Mouse (Mus musculus) left cerebral cortex, adult 9 months (tissue): ENCODE measurements at regions not wholly inside any gene's neighbourhood (a gene's known extent, or its start where the extent isn't known, plus 50 kb on each side); places are given as distances from the start of the nearest gene placed in this dataset.

Experiments
- DNase-seq, 2 experiments: peaks; one replicate each; pipeline ENCODE4 v3.0.0; 2022; ENCODE audit warnings: low spot score in 2 of 2

DNA sequence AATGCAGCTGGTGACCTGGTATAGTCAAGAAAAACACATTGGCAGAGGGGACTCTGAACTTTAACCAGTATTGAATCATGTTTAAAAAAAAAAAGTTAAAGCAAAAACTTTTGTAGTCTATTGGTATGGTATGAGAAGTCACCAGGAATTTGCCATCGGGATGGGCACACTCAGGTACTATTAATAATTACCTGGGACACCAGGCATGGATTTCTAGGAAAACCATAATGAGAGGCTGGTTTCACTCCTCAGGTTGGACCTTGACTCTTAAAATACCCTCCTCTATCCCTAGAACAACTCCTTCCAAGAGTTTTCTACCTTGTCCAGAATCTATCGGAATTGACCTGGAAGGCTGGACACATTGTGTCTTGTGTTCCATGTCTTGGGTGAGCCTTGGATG, 155.5 kb upstream of the Foxq1 start:
- DNase-seq: no peak

- DNase-seq: no peak
Observed at GRCm38 (mm10) chr13:31405312-31405711, 150.6 kb upstream of the Foxq1 start.

GRCm38 (mm10) chr13:31408439-31409122, 147.4 kb upstream of the Foxq1 start:
- DNase-seq: no peak

DNA sequence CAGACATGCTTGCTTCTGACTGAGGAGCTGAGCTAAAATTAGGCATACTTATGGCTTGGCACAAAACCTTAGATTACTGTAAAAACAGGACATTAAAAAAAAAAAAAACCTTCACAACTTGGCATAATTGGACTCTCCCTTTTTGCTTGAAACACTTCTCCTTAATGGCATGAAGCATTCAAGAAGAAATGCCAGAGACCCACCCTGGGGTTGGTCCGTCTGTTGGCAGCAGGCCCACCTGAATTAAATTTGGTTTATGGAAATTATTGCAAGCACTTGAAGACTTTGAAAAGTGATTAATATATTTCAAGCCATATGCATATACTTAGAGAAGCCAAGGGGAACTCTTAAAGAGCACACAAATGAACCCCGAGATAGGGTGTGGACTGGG, 146.8 kb upstream of the Foxq1 start:
- DNase-seq: no peak

GRCm38 (mm10) chr13:31421556-31421955, 134.4 kb upstream of the Foxq1 start:
- no peak for DNase-seq

DNA sequence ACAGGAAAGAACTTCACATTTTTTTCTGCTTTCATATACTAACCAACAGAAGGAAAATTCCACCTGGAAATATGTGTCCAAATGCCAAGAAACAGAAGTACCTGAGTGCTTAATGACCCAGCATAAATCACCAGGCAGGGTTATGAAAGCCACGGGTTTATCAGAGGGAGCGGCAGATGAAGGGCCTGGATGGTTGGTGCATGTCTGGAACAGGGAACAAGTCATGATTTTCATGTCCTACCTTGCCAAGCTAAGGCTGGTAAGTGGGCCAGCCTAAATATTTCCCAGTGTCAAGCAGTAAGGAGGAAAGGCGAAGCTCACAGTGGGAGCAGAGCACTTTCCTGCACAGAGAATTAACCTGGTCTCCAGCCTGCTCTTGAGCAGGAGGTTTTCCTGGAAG, 132.3 kb upstream of the Foxq1 start:
- DNase-seq: no peak

DNA sequence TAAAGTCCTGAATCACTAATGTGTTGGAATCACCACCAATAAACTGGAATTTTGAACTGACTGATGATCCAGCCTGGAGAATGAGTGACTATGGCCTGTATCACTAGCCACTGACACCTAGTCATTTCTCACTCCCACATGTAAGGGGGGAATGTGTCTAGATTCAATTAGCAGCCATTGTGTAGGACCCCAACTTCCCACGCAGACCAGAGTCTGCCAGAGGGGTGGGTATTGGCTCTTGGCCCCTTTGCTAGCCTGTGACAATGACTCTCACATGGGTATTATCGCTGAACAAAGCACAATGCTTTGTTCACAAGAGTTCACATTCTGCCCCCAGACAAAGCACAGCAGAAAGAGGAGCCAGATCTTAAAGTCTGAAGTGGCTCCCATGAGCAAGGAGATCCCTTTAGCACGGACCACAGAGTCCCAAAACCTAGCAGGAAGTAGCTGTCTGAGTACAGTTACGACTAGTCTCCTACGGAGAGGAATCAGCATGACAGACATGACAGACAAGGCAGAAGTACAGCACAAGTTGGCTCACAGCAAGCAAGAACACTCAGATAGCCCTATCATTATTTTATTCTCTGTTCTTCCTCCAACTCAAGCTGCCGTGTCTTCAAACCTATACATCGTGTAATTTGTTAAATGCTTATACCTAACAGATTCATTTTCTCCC, 130.0 kb upstream of the Foxq1 start:
- no peak for DNase-seq

DNA sequence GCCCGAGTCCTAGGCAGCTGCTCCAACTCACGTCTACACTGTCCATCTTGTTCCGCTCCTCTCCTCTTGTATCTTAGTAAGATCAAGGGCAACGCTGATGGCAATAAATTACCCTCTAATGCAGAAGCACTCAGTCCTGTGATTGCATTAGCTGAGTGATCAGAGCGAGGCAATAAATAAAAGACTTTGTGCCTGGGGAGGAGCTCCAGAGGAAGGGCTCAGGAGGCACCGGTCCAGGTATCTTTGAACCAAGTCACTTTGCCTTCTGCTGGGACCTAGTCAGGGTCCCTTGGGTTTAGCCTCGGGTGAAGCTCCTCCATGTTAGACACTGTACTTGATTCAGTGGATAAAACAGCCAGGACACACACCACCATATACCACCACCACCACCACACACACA, 119.5 kb upstream of the Foxq1 start:
- no peak for DNase-seq

DNA sequence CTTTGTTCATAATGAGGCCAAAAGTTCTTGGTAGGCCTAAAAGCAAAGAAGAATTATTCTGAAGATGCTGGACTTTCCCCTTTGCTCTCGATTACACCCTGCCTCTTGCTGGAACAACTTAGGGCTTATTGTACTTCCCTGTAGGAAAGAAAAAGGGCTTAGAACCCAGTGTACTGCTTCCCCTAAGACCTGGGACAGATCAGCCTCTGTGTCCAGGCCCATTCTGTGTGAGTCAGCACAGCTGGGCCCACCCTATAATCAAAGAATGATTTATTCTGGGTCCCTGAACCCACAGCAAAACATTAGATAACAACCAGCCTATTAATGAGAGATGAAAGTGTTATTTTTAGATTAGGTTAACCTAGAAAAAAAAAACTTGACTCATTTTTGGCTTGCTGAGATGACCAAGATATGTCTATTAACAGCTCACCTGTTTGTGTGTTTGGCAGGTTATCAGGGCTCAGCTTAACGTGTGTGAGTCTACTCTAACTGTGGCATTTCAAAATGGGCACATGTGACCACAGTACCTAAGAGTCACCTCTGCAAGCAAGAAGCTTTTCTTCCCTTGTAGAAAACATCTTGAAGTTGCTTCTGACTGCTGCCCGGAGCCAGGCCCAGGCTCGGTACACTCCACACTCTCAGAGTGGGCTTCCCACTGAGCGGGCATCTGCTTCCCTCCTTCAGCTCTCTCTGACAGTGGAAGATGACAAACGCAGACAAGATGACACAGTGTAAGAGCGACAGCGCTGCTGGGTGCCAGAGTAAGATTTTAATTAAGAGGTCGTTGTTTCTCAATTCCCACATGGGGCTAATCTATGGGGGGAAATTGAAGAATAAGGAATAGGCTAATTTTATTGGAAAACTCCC, 115.9 kb upstream of the Foxq1 start:
- no peak for DNase-seq

GRCm38 (mm10) chr13:31458883-31459282, 97.1 kb upstream of the Foxq1 start:
- DNase-seq: no peak

- DNase-seq: no peak
Observed at GRCm38 (mm10) chr13:31465141-31465540, 90.8 kb upstream of the Foxq1 start.

GRCm38 (mm10) chr13:31465711-31466110, 90.2 kb upstream of the Foxq1 start:
- no peak for DNase-seq

DNA sequence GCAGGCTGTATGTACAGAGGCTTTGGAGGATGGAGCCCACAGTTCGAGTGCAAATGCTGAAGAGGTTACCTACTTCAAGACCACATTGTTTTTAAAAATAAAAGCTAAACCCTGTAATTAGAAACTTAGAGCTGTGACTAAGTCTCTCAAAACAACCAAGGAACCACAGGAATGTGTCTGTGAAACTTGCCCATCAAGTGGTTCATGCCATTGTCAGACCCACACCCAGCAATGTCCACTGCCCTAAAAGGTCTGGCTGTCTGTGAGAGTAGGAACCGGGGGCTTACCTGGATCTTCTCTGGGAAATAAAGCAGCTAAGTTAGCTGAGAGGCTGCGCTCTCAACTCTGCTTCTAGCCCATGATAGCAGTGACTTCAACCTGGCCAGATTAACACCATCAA, 87.8 kb upstream of the Foxq1 start:
- no peak for DNase-seq

- DNase-seq: no peak
Observed at GRCm38 (mm10) chr13:31468983-31469382, 87.0 kb upstream of the Foxq1 start.

GRCm38 (mm10) chr13:31472366-31472765, 83.6 kb upstream of the Foxq1 start:
- no peak for DNase-seq

DNA sequence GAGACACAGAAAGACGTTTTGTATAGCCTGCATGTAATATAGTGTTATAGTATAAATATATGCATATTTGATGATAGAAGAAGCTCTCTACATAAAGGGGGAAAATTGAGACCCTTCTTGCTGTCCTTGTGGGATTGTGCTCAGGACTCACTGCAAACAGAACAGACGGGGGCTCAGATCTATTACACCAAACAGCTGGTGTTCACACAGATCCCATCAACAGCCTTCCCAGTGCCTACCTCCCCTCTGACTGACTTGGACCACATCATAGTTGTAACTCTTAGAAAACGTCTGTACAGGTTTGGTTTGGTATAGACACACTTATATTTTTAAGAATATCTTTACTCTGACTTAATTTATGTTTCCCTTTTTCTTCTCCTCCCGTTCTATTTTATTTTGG, 83.1 kb upstream of the Foxq1 start:
- DNase-seq: no peak

DNA sequence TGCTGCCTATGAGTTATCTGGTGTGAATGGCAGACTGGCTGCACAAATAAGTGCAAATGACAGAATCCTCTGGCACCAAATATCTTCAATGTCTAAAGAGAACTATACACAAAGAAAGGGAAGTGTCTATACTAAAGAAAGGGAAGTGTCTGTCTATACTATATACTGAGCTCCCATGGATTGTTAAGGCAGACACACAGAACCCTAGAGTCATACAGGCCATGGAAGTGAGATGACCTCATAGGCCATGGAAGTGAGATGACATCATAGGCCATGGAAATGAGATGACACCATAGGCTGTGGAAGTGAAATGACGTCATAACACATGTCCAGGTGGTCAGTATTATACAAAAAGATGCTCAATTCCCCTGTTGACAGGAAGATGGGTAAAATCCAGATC, 82.7 kb upstream of the Foxq1 start:
- DNase-seq: no peak

GRCm38 (mm10) chr13:31475845-31476244, 80.1 kb upstream of the Foxq1 start:
- peak in 1 of 2 experiments; percentile 25 for DNase-seq

- DNase-seq: no peak
Observed at GRCm38 (mm10) chr13:31477171-31477867, 78.6 kb upstream of the Foxq1 start.

DNA sequence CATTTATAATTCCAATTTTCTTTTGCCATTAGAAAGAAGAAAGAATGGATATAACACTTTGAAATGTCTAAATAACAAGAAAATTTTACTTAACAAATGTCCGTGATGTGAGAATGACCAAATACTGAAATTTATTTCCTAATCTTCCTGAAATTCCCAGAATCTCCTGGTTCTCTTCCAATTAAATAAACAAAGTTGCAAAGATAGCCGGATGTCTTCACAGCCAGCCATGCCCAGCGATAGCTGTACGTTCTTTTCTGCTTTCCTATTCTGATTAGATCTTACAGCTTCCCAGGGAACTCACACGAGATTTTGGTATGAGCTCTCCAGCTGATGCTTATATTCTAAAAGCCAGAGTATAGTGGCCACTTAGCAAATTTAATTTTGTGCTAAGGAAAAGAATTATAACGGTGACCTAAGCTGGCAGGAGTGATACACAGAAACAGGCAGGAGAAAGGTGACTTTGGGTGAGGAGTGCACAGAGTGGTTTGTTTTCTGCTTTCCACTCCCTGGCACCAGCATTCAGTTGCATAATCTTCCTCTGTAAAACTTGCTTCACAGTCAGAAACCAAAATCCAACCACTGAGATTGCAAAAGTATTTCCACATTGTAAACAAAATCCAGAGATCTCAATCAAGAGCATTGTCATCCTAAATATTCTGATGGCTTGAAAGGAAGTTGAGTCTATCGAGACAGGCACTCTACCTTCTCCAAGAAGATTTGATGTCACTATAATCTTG, 74.7 kb upstream of the Foxq1 start:
- DNase-seq: no peak

- no peak for DNase-seq
Observed at GRCm38 (mm10) chr13:31486373-31486772, 69.6 kb upstream of the Foxq1 start.
